ENCODE assay signal across 8 mouse cellular contexts in the genomic region with DNA sequence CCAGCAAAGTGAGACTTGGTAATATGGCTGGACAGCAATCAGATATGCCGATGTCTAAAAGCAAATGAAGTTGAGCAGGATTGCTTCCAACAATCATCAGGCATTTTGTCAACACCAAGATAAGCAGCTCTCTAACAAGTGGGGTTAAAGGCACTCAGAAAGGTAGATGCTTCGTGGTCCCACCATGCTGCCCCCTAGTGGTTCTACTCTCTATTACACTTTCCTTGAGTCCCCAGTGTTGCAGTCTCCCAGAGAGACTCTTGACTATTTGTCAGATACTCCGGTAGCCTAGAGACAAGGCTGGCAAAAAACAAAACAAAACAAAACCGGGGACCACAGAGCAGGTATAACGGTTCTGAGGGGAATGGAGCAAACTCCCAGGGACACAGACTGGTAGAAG. TPM values are rescaled to one million over a fixed set of nuclear protein-coding genes. Genes with fewer than 3 reads are reported as not detected.
DNase-seq lines count a peak whose midpoint lies in the region.

No protein-coding gene starts in this region.

- intact Hi-C loops in gastrocnemius, postnatal 14 days (cut with DNase I; ENCODE audit: low total_unique reads) = no loop called here

- DNase-seq in embryo, embryonic 10 days (ENCODE audit: low spot score) = peak; percentile 17
- DNase-seq in embryo, embryonic 11 days = no peak
- peak; percentile 34 for DNase-seq in 3T3-L1 (ENCODE audit: low read depth, low spot score)
- DNase-seq in adrenal gland, postnatal 10 days = peak; percentile 32
- peak; percentile 13 for DNase-seq in kidney, postnatal 10 days
- DNase-seq in spleen, postnatal 36 days (ENCODE audit: low spot score in 2 of 2) = peak; percentile 10 to 18
- no peak for DNase-seq in gastrocnemius, postnatal 14 days
- no peak for DNase-seq in right cerebral cortex, postnatal 36 days (ENCODE audit: low spot score in 2 of 2)

RNA-seq across cellular contexts. Expression of gene Rbm26, which starts 21.3 kb away (rescaled TPM):
- 10 to 100 TPM; 35.4 to 48.2 TPM for total RNA-seq in adrenal gland, postnatal 10 days (2021)
- 10 to 100 TPM; 19.4 to 19.9 TPM for total RNA-seq in gastrocnemius, postnatal 14 days (2021)

RNA-seq across cellular contexts. Expression of gene Ndfip2, which starts 60.0 kb away (rescaled TPM):
- 10 to 100 TPM; 32.8 to 34.3 TPM for total RNA-seq in adrenal gland, postnatal 10 days (2021)
- 10 to 100 TPM; 12.7 to 16.1 TPM for total RNA-seq in gastrocnemius, postnatal 14 days (2021)

Comparison
In these comparisons a context has a peak if more than half of its experiments do, and no peak if none do; other contexts are left out.
1. DNase-seq: peak in embryo, embryonic 10 days (single experiment), 3T3-L1 (single experiment), adrenal gland, postnatal 10 days (single experiment), kidney, postnatal 10 days (single experiment) and spleen, postnatal 36 days (2 of 2); none in embryo, embryonic 11 days (single experiment), gastrocnemius, postnatal 14 days (single experiment) and right cerebral cortex, postnatal 36 days (0 of 2).